Mouse (Mus musculus): ENCODE data around the gene Hbq1b. TPM values are rescaled to one million over a fixed set of nuclear protein-coding genes. Genes with fewer than 3 reads are reported as not detected.

Hbq1b gene
- polyA plus RNA-seq (2017; shearing (Covaris generic)): not detected

GRCm38 (mm10) chr11:32286695-32287492 is at the start of gene Hbq1b:
TSS of gene Hbq1b (plus strand) at chr11:32286965.

GRCm38 (mm10) chr11:32267188-32267884 is 19.4 kb upstream of the Hbq1b start, which contains the start of gene Nprl3:
TSS of gene Nprl3 (minus strand) at chr11:32267707.

DNA sequence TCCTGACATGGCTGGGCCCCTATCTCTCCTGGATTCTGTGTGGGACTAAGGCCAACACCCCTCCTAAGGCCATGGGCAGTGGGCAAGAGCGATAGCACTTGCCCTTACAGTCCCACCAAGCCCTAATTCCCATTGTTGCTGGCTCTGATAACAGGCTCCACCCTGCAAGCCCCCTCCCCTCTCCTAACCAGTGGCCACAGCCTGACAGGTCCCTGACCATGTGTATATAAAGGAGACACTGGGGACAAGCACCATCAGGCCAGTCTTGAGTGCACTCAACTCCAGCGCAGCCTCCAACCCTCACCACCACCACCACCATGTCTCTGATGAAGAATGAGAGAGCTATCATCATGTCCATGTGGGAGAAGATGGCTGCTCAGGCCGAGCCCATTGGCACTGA is 10.4 kb upstream of the Hbq1b start, which contains the start of gene Hba-x:
TSS of gene Hba-x (plus strand) at position 54 of the 400 bp plus-strand sequence.

DNA sequence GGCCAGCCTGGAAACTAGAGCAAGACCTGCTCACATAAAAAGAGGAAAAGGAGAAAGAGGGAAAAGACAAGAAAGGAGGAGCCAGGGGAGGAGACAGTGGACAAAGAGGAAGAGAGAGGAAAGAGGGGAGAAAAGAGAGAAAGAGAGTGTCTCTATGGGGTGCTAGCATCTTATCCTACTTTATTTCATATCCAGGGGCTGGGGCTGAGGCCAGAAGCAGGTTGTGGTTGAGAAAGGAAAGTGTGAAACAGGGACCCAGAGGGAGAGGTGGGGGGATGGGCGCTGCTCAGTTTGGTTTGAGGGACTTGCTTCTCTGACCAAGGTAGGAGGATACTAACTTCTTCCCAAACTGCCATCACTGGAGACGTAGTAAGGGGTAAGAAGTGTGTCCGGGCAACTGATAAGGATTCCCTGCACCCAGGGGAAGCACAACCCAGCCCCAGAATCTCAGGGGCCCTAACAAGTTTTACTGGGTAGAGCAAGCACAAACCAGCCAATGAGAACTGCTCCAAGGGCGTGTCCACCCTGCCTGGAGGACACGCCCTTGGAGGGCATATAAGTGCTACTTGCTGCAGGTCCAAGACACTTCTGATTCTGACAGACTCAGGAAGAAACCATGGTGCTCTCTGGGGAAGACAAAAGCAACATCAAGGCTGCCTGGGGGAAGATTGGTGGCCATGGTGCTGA is 3.5 kb upstream of the Hbq1b start, which contains the start of gene Hba-a1:
TSS of gene Hba-a1 (plus strand) at position 421 of the 687 bp plus-strand sequence.

GRCm38 (mm10) chr11:32296203-32296602 is 9.4 kb downstream of the Hbq1b start, which contains the start of gene Hba-a2:
TSS of gene Hba-a2 (plus strand) at chr11:32296489.

GRCm38 (mm10) chr11:32299865-32300264 is 13.1 kb downstream of the Hbq1b start, which contains the start of gene Hbq1a:
TSS of gene Hbq1a (plus strand) at chr11:32300069.

Other genes starting within 250 kb of the Hbq1b start
- not detected for gene Il9r, start 86.7 kb upstream of the Hbq1b start, polyA plus RNA-seq (2017; shearing (Covaris generic))
- gene Snrnp25, start 81.5 kb upstream of the Hbq1b start, polyA plus RNA-seq (2017; shearing (Covaris generic)): 15.5 TPM
- not detected for gene Rhbdf1, start 64.7 kb upstream of the Hbq1b start, polyA plus RNA-seq (2017; shearing (Covaris generic))
- 19.8 TPM for gene Mpg, start 60.5 kb upstream of the Hbq1b start, polyA plus RNA-seq (2017; shearing (Covaris generic))
- 49.7 TPM for gene Nprl3, start 19.3 kb upstream of the Hbq1b start, polyA plus RNA-seq (2017; shearing (Covaris generic))
- not detected for gene Hba-x, start 10.6 kb upstream of the Hbq1b start, polyA plus RNA-seq (2017; shearing (Covaris generic))
- not detected for gene Hba-a1, start 3.5 kb upstream of the Hbq1b start, polyA plus RNA-seq (2017; shearing (Covaris generic))
- not detected for gene Hba-a2, start 9.5 kb downstream of the Hbq1b start, polyA plus RNA-seq (2017; shearing (Covaris generic))
- gene Hbq1a, start 13.1 kb downstream of the Hbq1b start, polyA plus RNA-seq (2017; shearing (Covaris generic)): not detected
- not detected for gene Sh3pxd2b, start 60.9 kb downstream of the Hbq1b start, polyA plus RNA-seq (2017; shearing (Covaris generic))
- gene Ubtd2, start 168.4 kb downstream of the Hbq1b start, polyA plus RNA-seq (2017; shearing (Covaris generic)): 8.8 TPM
- gene Efcab9, start 245.1 kb downstream of the Hbq1b start, polyA plus RNA-seq (2017; shearing (Covaris generic)): 0.78 TPM
- gene Stk10, start 246.3 kb downstream of the Hbq1b start, polyA plus RNA-seq (2017; shearing (Covaris generic)): 263 TPM

All from naive thymus-derived CD4-positive, alpha-beta T cell, adult 5 months (primary cell).